ENCODE assay signal across 19 mouse cellular contexts in genomic region chr2:141323956-141324460, GRCm38 (mm10).
DNase-seq lines count a peak whose midpoint lies in the region; ATAC-seq lines count a peak whose summit lies in the region.
"Had no signal": no experiment of that assay in that cellular context is flagged by ENCODE, and none has a peak within 500 bp of the region (broad histone marks: within the 10 kb centered on the region; RNA-seq: fewer than 3 reads in every experiment).

No protein-coding gene starts in this region.

- DNase-seq in hindbrain, embryonic 10.5 days (ENCODE audit: low spot score): no peak
- DNase-seq in midbrain, embryonic 14.5 days: peak; percentile 14
- no peak for DNase-seq in midbrain, embryonic 10.5 days (ENCODE audit: low spot score)
- no peak for DNase-seq in ovary, postnatal 14 days (ENCODE audit: low spot score)
- DNase-seq: adrenal gland, adult 2 months; adrenal gland, postnatal 25 days; cerebellum, adult 8-10 months; cerebellum, postnatal 25 days; gastrocnemius, postnatal 36 days; heart, adult 11 months; heart, postnatal 36 days had no signal

- no peaks in the 10 kb centered on the region for H3K36me3 ChIP-seq in forebrain, embryonic 13.5 days (ENCODE audit: poor library complexity, severe bottlenecking)
- H3K36me3 ChIP-seq in forebrain, embryonic 12.5 days (replicated peaks): no peaks in the 10 kb centered on the region
- no peaks in the 10 kb centered on the region for H3K36me3 ChIP-seq in hindbrain, embryonic 16.5 days (ENCODE audit: control insufficient read depth, insufficient read depth, low read length)
- H3K36me3 ChIP-seq in hindbrain, embryonic 10.5 days: no peaks in the 10 kb centered on the region
- H3K36me3 ChIP-seq in midbrain, embryonic 14.5 days (ENCODE audit: control insufficient read depth, insufficient read depth, low read length): no peaks in the 10 kb centered on the region
- no peaks in the 10 kb centered on the region for H3K36me3 ChIP-seq in midbrain, embryonic 10.5 days
- H3K36me3 ChIP-seq: embryonic facial prominence, embryonic 12.5 days; heart, embryonic 13.5 days; hindbrain, embryonic 12.5 days had no signal

- H3K4me3 ChIP-seq in forebrain, embryonic 13.5 days: no peak overlapping the region
- H3K4me3 ChIP-seq in forebrain, embryonic 12.5 days (replicated peaks): no peak overlapping the region
- no peak overlapping the region for H3K4me3 ChIP-seq in hindbrain, embryonic 16.5 days (ENCODE audit: low read length)
- no peak overlapping the region for H3K4me3 ChIP-seq in hindbrain, embryonic 10.5 days
- no peak overlapping the region for H3K4me3 ChIP-seq in midbrain, embryonic 14.5 days (replicated peaks; ENCODE audit: low read depth, low read length)
- no peak overlapping the region for H3K4me3 ChIP-seq in midbrain, embryonic 10.5 days
- H3K4me3 ChIP-seq: embryonic facial prominence, embryonic 12.5 days; heart, embryonic 13.5 days; hindbrain, embryonic 12.5 days had no signal

- 46% methylated on average over 7 of the region's 7 CpGs for WGBS in forebrain, embryonic 13.5 days
- 61% methylated on average over 7 of the region's 7 CpGs for WGBS in forebrain, embryonic 12.5 days
- 57% methylated on average over 7 of the region's 7 CpGs for WGBS in hindbrain, embryonic 16.5 days
- 87% methylated on average over 7 of the region's 7 CpGs for WGBS in hindbrain, embryonic 10.5 days
- 48% methylated on average over 7 of the region's 7 CpGs for WGBS in midbrain, embryonic 14.5 days
- 80% methylated on average over 7 of the region's 7 CpGs for WGBS in midbrain, embryonic 10.5 days

- ATAC-seq in forebrain, embryonic 13.5 days: peak; percentile 70; the same call in 1 of the 2 replicates
- no peak; the same call in 1 of the 2 replicates for ATAC-seq in forebrain, embryonic 12.5 days (ENCODE audit: low FRiP score)
- ATAC-seq in hindbrain, embryonic 16.5 days: peak; percentile 50; the same call in 1 of the 2 replicates
- ATAC-seq in midbrain, embryonic 14.5 days (ENCODE audit: low FRiP score, low TSS enrichment): no peak
- ATAC-seq: intestine, postnatal 0 days; Patski had no signal

- peaks cover 4% of the 10 kb centered on the region; the same call in 1 of the 2 replicates for H3K4me1 ChIP-seq in forebrain, embryonic 13.5 days
- no peaks in the 10 kb centered on the region; the same call in none of the 2 replicates for H3K4me1 ChIP-seq in forebrain, embryonic 12.5 days
- no peaks in the 10 kb centered on the region for H3K4me1 ChIP-seq in hindbrain, embryonic 16.5 days (ENCODE audit: control insufficient read depth, insufficient read depth, low read depth, low read length)
- H3K4me1 ChIP-seq in hindbrain, embryonic 10.5 days (replicated peaks): no peaks in the 10 kb centered on the region
- H3K4me1 ChIP-seq in midbrain, embryonic 14.5 days (ENCODE audit: control insufficient read depth, insufficient read depth, low read length): no peaks in the 10 kb centered on the region
- H3K4me1 ChIP-seq in midbrain, embryonic 10.5 days: 0 out of 2 replicates have a peak, but pooled peaks cover 4% of the 10 kb centered on the region
- H3K4me1 ChIP-seq: embryonic facial prominence, embryonic 12.5 days; hindbrain, embryonic 12.5 days had no signal

- H3K9me3 ChIP-seq in forebrain, embryonic 13.5 days (replicated peaks): no peaks in the 10 kb centered on the region
- H3K9me3 ChIP-seq in forebrain, embryonic 12.5 days: no peaks in the 10 kb centered on the region
- H3K9me3 ChIP-seq in hindbrain, embryonic 16.5 days (ENCODE audit: control insufficient read depth, low read length): no peaks in the 10 kb centered on the region
- no peaks in the 10 kb centered on the region for H3K9me3 ChIP-seq in hindbrain, embryonic 10.5 days
- no peaks in the 10 kb centered on the region for H3K9me3 ChIP-seq in midbrain, embryonic 14.5 days (ENCODE audit: control insufficient read depth, low read length)
- H3K9me3 ChIP-seq in midbrain, embryonic 10.5 days (replicated peaks): no peaks in the 10 kb centered on the region
- H3K9me3 ChIP-seq: embryonic facial prominence, embryonic 12.5 days; heart, embryonic 13.5 days; hindbrain, embryonic 12.5 days had no signal

- H3K27me3 ChIP-seq in forebrain, embryonic 13.5 days: no peaks in the 10 kb centered on the region
- H3K27me3 ChIP-seq in forebrain, embryonic 12.5 days: no peaks in the 10 kb centered on the region
- no peaks in the 10 kb centered on the region for H3K27me3 ChIP-seq in hindbrain, embryonic 16.5 days (replicated peaks; ENCODE audit: control insufficient read depth, insufficient read depth, low read length)
- no peaks in the 10 kb centered on the region for H3K27me3 ChIP-seq in hindbrain, embryonic 10.5 days (ENCODE audit: insufficient read depth, poor library complexity, severe bottlenecking)
- no peaks in the 10 kb centered on the region for H3K27me3 ChIP-seq in midbrain, embryonic 14.5 days (ENCODE audit: control insufficient read depth, insufficient read depth, low read length)
- H3K27me3 ChIP-seq in midbrain, embryonic 10.5 days (ENCODE audit: low read depth, poor library complexity, severe bottlenecking): no peaks in the 10 kb centered on the region
- H3K27me3 ChIP-seq: embryonic facial prominence, embryonic 12.5 days; heart, embryonic 13.5 days; hindbrain, embryonic 12.5 days; Patski had no signal

- no peak overlapping the region for H3K4me2 ChIP-seq in forebrain, embryonic 13.5 days
- H3K4me2 ChIP-seq in forebrain, embryonic 12.5 days: no peak overlapping the region
- H3K4me2 ChIP-seq in hindbrain, embryonic 16.5 days (ENCODE audit: low read length): no peak overlapping the region
- H3K4me2 ChIP-seq in midbrain, embryonic 14.5 days (ENCODE audit: low read length): no peak overlapping the region
- H3K4me2 ChIP-seq: embryonic facial prominence, embryonic 12.5 days; heart, embryonic 13.5 days; hindbrain, embryonic 12.5 days had no signal

- H3K27ac ChIP-seq in forebrain, embryonic 13.5 days: no peak overlapping the region
- no peak overlapping the region for H3K27ac ChIP-seq in forebrain, embryonic 12.5 days
- H3K27ac ChIP-seq in hindbrain, embryonic 16.5 days (ENCODE audit: low read depth, low read length): no peak overlapping the region
- no peak overlapping the region for H3K27ac ChIP-seq in hindbrain, embryonic 10.5 days
- H3K27ac ChIP-seq in midbrain, embryonic 14.5 days (replicated peaks; ENCODE audit: low read depth, low read length): no peak overlapping the region
- no peak overlapping the region for H3K27ac ChIP-seq in midbrain, embryonic 10.5 days (replicated peaks)
- H3K27ac ChIP-seq: embryonic facial prominence, embryonic 12.5 days; heart, embryonic 13.5 days; hindbrain, embryonic 12.5 days had no signal

- H3K9ac ChIP-seq in forebrain, embryonic 13.5 days: no peak overlapping the region
- H3K9ac ChIP-seq in forebrain, embryonic 12.5 days: no peak overlapping the region
- no peak overlapping the region for H3K9ac ChIP-seq in hindbrain, embryonic 16.5 days (ENCODE audit: low read depth, low read length)
- no peak overlapping the region for H3K9ac ChIP-seq in midbrain, embryonic 14.5 days (replicated peaks; ENCODE audit: low read length)
- H3K9ac ChIP-seq: embryonic facial prominence, embryonic 12.5 days; heart, embryonic 13.5 days; hindbrain, embryonic 12.5 days had no signal

Comparison
In these comparisons a context has a peak if more than half of its experiments do, and no peak if none do; other contexts are left out.
1. ATAC-seq: peak in forebrain, embryonic 13.5 days (single experiment) and hindbrain, embryonic 16.5 days (single experiment); none in forebrain, embryonic 12.5 days (single experiment) and midbrain, embryonic 14.5 days (single experiment).